Mouse (Mus musculus) mature B cell (primary cell): ENCODE measurements around the gene Gdf11.

Experiments
- in situ Hi-C: fragments of 300-500 bp; cut with MboI; formaldehyde crosslinking; loops from 2 replicates; pipeline ENCODE4 v1.14.3; 2019

Gdf11 gene

GRCm38 (mm10) chr10:128919203-128919631, 27.7 kb upstream of the Gdf11 start:
- in situ Hi-C loops: no loop called here

GRCm38 (mm10) chr10:128918246-128918645, 26.7 kb upstream of the Gdf11 start:
- in situ Hi-C loops: no loop called here

DNA sequence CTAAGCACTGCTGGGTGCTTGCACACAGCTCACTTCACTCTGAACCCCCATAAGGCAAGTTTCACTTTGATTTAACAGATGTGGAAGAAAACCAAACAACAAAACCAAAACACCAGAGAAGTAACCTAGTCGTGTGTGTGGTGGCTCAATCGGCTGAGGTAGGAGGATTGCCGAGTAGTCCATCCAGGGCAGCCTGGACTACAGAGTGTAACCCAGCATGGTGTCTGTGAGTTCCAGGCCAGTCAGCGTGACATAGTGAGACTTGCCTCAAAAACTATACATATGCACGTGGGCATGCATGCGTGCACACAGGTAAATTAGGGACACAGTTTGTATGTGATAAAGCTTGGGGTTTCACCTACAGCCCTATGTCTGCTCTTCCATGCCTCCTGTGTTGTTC, 25.9 kb upstream of the Gdf11 start:
- in situ Hi-C loops: no loop called here

GRCm38 (mm10) chr10:128916665-128917064, 25.1 kb upstream of the Gdf11 start:
- in situ Hi-C loops: no loop called here

DNA sequence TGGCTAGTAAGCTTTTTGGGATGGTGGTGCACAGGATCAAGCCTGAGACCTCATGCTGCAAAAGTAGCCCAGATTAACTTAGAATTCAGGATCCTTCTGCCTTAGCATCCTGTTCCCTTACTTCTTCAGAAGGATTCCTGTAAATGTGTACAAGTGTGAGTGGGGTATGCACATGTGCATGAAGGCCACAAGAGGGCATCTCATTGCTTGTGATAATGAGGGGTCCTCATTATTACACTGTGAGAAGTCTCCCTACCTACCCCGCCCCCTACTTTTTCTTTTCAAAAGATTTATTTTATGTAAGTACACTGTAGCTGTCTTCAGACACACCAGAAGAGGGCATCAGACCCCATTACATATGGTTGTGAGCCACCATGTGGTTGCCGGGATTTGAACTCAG, 24.0 kb upstream of the Gdf11 start:
- in situ Hi-C loops: no loop called here

DNA sequence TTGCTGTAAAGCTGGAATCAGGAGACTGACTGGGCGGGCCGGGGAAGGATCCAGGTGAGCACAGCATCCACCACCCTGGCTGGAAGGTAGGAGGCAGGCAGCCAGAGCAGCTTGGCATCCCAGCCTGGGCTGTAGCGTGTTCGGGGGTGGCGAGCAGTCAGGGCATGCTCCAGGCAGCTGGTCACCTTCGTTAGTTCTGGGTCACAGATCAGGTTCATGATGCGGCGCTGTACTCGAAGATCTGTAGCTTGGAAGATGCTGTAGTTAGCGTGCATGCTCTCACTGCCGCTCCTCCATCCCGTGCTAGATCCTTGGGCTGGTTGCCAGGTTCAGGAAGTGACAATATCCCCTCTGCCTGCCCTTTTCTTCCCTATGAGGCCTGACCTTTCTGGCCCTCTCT, 22.2 kb upstream of the Gdf11 start:
- in situ Hi-C loops: no loop called here

- in situ Hi-C loops: no loop called here
Measured at GRCm38 (mm10) chr10:128913219-128913618, 21.7 kb upstream of the Gdf11 start.

- in situ Hi-C loops: no loop called here
Measured at GRCm38 (mm10) chr10:128912791-128913190, 21.3 kb upstream of the Gdf11 start.

DNA sequence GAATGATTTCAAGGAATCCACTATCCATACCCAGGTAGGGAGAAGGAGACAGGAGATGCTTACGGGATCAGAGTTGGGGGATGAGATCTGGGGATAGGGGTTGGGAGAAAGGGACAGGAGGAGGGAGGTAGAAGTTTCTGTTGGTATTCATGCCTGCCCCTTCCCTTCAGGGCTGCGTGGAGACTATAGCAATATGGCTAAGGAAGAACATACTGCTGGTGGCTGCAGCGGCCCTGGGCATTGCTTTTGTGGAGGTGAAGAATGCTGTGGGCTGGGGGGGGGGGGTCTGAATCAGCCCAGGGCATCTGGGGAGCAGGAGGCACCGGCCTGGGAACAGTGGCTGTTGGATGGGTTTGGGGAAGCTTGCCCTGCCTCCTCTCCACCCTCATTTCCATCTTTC, 20.8 kb upstream of the Gdf11 start:
- in situ Hi-C loops: no loop called here

- in situ Hi-C loops: no loop called here
Measured at GRCm38 (mm10) chr10:128911430-128911829, 19.9 kb upstream of the Gdf11 start.

- in situ Hi-C loops: no loop called here
Measured at GRCm38 (mm10) chr10:128910066-128910841, 18.7 kb upstream of the Gdf11 start.

GRCm38 (mm10) chr10:128909567-128910028, 18.1 kb upstream of the Gdf11 start:
- in situ Hi-C loops: no loop called here

GRCm38 (mm10) chr10:128908778-128909448, 17.4 kb upstream of the Gdf11 start:
- in situ Hi-C loops: no loop called here

DNA sequence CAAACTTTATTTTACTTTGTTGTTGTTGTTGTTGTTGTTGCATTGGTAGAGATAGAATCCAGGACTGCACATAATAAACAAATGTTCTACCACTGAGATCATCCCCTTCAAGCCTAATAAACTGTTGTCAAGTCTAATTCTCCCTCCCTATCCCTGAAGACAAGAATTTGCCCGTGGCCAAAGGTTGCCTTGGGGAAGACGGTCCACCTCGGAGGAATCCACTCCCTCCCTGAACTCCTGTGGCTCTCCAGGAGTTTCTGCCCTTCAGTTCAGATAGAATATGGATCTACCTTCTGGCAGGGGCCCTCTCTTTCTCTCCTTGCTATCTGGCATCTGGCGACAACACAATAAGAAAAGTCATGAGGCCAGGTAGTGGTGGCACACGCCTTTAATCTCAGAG, 13.3 kb upstream of the Gdf11 start:
- in situ Hi-C loops: no loop called here

GRCm38 (mm10) chr10:128902409-128902988, 11.0 kb upstream of the Gdf11 start:
- in situ Hi-C loops: no loop called here

- in situ Hi-C loops: no loop called here
Measured at GRCm38 (mm10) chr10:128901409-128901808, 9.9 kb upstream of the Gdf11 start.

DNA sequence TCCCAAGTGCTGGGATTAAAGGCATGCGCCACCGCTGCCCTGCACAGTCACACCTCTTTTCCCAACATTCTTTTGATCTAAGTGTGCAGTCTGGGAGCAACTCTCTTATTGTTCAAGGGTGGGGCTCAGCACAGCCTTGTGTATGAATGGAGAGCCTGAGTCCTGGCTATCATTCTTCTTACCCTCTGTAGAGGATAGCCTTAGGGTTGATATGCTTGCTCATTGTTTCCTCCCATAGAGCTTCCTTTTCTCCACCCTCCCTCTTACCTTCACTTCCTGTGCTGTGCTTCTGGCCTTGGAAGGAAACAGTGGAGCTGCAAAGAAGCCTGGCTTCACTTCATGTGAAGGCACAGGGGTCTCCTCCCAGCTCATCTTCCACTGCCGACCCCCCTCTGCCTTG, 9.2 kb upstream of the Gdf11 start, which contains the start of gene Cd63:
Cd63 (plus strand) TSS at position 292 of the 400 bp plus-strand sequence.
- in situ Hi-C loops: no loop called here

- in situ Hi-C loops: loop anchor here (10.0 kb wide), 1 partner anchor 135 kb away; no protein-coding TSS in a partner anchor
Measured at GRCm38 (mm10) chr10:128899759-128900490, 8.4 kb upstream of the Gdf11 start.

DNA sequence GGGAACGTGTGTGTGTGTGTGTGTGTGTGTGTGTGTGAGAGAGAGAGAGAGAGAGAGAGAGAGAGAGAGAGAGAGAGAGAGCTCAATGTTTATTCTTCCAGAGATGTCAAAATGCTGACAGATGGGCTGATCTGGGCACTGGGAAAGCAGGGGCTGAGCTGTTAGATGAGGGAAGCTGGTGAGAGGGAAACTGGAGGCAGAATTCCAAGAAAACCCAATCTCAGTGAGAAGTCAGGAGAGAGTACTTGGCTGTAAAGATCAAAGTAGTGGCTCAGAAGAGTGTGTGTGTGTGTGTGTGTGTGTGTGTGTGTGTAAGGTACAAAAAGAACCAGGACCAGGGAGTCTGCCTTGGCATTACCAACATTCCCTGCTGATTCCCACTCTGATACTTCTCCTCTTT, 6.0 kb upstream of the Gdf11 start:
- in situ Hi-C loops: loop anchor here (10.0 kb wide), 1 partner anchor 133 kb away; no protein-coding TSS in a partner anchor

DNA sequence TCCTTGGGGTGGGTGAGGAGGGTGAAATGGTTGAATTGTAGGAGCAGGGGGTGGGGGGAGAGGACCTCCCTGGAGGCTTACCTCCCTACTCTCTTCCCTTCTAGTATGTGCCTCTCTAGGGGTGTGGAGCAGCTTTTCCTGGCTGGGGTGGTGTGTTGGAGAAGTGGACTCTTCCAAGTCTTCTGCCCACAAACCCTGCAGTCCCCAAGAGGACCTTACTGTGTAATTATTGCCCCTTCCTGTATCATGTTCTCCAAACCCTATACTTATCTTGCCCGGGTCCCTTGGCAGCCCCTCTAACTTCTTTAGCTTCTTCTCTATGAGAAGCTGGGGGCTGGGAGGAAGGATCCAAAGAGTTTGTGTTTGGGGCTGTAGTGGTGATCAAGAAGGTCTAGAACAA, 5.3 kb upstream of the Gdf11 start:
- in situ Hi-C loops: loop anchor here (10.0 kb wide), 1 partner anchor 132 kb away; no protein-coding TSS in a partner anchor

GRCm38 (mm10) chr10:128895952-128896693, 4.6 kb upstream of the Gdf11 start:
- in situ Hi-C loops: loop anchor here (10.0 kb wide), 1 partner anchor 131 kb away; no protein-coding TSS in a partner anchor
